Mouse (Mus musculus) layer of hippocampus, adult 8-10 months (tissue): ENCODE results near the gene Cryga. TPM values are rescaled to one million over a fixed set of nuclear protein-coding genes. Genes with fewer than 3 reads are reported as not detected.
A peak's percentile ranks its signal among the peaks of the same experiment; 100 is the strongest.

Source experiments
- DNase-seq, 2 experiments: peaks; one replicate each; pipeline ENCODE4 v3.0.0; 2022; ENCODE audit warnings: low spot score in 2 of 2
- total RNA-seq, 4 experiments: library from RNA; stranded (reverse); gene quantifications; 2 replicates each; pipeline ENCODE4 v1.2.4; 2022

The Cryga gene
- 1 to 10 TPM in 3 of 4 experiments, not detected in 1; 1.4 to 2.0 (median 1.6) TPM for total RNA-seq

GRCm38 (mm10) chr1:65103273-65103672 lies at the start of gene Cryga:
Gene Cryga, minus strand, starts transcription at chr1:65103373.
- DNase-seq = no peak

DNA sequence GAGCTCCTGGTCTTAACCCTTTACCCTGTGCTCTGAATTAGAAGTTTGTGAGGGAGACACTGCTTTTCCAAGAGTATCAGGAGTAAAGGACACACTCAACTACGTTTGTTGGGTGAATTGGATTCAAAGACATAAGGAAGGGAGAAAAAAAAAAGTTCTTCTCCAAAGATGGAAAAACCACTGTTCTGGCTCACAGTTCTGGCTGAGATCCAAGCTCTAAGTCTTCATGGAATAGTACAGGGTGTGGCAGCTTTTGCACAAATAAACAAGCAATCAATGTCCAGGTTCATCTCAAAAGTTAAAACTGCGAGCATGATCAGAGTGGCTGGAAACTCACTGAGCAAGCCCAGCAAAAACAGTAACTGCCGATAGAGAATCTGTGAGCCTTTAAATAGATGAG lies 44.8 kb upstream of the Cryga start:
- no peak for DNase-seq

DNA sequence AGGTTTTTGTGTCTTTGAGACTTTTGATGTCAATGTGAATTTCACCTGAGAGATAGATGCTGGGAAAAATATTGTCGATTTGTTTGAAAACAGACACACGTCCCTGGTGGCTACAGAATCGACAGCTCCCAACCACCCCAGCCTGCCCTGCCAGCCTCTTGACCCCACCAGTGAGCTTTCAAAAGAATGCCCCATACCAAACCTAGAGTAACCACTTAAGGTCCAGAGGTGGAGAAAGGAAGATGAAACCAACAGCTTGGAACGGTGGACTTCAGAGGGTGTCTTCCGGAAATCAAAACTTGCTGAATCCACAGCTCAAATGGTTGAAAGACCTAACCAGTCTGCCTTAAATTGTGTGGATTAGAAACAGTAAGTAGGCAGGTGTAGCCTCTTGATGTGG lies 44.2 kb upstream of the Cryga start:
- DNase-seq = no peak

DNA sequence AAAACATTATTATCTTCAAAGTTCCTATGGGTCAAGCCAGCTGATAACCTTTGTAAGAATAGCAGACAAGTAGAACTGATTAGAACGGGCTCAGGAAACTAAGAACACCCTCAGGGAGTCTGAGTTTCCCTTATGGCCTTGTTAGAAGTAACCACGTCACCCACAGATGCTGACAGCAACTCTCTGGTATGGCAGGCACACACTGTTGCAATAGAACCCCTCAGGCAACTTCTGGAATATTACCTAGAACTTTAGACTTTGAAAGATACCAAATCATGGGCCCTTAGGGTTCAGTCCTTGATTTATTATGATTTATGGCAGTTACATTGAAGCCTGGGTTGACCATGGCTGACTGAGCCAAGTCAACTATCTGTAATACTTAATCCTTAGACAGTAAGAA lies 43.4 kb upstream of the Cryga start:
- no peak for DNase-seq

- no peak for DNase-seq
These were observed 41.6 kb upstream of the Cryga start for GRCm38 (mm10) chr1:65144783-65145182.

GRCm38 (mm10) chr1:65137560-65137959 lies 34.4 kb upstream of the Cryga start:
- no peak for DNase-seq

DNA sequence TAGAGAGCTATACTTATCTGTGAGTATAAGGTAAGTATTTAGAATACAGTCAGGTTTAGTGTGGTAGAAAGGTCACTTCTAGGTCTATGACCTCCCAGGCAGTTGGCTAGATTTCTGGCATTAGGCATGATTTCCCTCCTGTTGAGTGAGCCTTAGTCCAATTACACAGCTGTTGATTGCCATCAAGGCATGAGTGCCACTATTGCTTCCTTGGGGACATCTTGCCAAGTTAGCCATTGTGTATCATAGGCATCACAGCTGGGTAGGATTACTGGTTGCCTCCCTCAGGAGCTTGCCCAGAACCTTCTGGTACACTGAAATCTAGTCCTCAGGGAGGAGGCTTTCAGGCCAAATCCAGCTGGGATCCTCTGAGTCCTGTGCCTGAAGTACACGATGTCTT lies 29.7 kb upstream of the Cryga start:
- DNase-seq = no peak

DNA sequence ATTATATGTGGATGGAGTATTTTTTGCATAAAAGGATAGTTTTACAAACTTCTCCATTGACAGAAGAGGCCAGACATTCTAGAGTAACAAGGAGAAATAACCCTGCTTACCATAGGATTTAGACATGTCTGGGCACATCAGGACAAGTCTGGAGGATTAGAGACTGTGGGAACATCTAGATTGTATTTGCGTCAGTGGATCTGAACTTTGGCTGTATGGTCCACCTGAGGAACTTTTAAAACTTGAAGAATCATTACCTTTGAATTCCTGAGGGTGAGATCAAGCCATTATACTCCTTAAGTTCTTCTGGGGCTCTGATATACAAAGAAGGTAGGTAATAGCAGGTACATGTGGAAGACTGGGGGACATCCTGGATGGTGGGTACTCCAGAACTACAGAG lies 28.5 kb upstream of the Cryga start:
- DNase-seq = no peak

DNA sequence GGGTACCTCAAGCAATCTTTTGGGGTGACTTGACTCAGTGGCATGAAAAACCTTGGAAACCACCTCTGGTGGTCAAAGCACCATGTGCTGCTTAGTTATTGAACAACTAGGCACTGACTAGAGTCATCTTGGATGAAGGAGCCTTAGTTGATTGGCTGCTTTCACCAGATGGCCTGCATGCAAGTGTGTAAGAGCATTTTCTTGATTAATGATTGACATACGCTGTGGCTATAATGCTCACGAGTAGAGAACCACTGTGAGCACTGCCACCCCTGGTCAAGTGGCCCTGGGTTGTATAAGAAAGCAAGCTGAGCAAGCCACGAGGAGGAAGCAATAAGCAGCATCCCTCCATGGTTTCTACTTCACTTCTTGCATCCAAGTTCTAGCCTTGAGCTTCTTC lies 27.1 kb upstream of the Cryga start:
- DNase-seq = no peak

DNA sequence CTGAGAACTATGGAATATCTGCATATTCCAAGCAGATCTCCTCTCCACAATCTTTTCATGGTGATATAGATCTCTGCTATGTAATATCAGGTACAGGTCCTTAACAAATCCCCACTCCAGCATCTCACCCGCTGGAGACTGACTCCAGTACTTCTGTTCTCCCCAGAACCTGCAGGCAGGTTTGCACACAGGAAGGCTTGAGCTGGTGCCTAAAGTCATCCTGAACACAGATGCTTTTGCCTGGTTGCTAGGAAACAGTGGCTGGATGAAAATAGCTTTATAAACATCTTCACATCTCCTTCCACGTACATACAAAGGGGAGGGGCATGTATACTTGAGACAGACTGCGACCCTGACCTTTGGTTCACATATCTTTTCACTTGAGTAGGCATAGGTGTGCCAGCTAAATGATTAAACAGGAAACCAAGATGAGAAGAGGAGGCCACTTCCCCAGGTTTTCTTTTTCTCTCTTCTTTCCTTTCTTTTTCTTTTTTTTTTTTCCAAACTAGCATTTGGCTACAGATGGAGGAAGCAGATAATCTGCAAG lies 26.5 kb upstream of the Cryga start:
- DNase-seq = peak in 1 of 2 experiments; percentile 21

DNA sequence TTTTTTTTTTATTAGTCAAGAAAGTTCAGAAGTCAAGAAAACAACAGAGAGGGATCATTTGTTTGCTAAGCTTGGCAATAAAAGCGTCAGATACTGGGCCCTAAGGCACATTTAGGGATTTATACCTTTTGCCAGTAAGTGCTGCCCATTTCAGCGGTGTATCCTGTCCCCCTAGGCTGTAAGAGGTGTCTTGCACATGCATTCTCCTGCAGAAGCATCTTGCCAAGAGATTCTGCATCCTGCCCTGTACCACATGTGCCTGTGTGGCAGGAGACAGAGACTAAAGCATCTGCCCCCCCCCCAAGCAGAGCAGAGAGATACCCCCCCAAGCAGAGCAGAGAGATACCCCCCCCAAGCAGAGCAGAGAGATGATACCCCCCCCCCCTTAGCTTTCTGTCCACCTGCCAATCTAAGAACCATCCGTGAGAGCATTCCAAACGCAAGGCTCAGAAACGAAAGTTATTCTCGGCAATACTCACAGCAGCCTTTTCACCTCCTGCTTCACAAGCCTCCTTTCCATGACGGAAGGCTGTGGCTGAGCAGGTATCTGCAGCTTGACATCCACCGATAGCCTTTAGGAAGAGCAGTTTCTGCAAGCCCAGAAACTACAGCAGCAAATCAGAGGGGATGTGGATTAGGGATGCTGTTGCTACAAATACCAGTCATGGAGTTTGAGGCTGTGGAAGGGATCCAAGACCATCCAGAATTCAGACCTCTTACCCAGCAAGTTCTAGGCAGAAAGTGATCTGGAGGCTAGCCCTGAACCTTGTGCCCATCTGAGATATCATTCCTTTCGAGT lies 19.6 kb upstream of the Cryga start, which contains the start of gene D630023F18Rik:
Gene D630023F18Rik (minus strand): TSS at position 641 of the 799 bp plus-strand sequence.
- peak in 1 of 2 experiments; percentile 39 for DNase-seq

DNA sequence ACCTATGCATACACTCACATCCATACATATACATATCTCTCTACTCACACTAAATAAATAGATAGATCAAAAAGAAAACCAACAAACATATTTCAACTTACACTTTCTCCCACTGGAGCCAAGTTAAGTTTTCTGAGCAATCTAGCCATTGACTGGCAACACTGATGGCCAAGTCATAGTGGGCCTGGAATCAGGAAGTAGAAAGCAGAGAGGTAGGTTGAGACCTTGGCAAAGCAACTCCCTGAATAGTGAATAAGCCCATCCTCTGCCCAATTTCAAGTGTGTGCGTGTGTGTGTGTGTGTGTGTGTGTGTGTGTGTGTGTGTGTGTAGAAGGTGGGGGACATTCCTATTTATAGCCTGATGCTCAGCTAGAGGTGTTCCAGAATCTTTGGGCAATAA lies 16.3 kb upstream of the Cryga start, which contains the start of gene Gm28845:
Gene Gm28845 (minus strand): TSS at position 121 of the 400 bp plus-strand sequence.
- no peak for DNase-seq

DNA sequence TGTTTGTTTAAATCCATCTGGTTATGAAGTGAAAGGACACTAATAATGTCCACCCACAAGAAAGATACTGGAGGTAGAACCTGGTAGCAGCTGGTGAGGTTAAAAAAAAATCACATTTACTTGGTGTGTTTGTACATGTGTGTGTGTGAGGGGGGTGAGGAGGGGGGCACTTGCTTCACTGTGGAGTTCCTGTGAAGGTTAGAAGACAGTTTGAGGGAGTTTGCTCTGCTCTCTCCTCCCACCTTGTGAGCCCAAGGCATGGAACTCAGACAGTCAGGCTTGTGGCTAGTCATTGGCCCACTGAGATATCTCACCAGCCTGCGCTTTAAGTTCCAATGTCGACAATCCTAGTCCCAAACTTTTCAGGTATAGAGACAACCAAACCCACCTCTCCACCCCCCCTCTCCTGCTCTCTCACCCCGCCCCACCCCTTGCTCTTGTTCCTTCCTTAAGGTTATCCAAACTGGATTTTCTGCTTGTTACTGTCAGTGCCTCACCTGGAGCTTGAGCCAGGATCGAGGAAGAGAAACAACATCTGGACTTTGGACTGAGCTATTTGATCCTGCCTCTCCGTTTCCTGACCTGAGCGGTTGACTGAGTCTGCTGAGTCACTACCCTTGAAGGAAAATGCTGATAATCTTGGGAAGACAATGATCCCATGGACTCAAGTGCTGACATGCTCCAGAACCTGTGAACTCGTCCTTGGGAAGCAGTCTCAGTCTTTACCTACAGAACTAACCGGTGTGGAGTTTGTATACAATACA lies 15.2 kb upstream of the Cryga start:
- no peak for DNase-seq

DNA sequence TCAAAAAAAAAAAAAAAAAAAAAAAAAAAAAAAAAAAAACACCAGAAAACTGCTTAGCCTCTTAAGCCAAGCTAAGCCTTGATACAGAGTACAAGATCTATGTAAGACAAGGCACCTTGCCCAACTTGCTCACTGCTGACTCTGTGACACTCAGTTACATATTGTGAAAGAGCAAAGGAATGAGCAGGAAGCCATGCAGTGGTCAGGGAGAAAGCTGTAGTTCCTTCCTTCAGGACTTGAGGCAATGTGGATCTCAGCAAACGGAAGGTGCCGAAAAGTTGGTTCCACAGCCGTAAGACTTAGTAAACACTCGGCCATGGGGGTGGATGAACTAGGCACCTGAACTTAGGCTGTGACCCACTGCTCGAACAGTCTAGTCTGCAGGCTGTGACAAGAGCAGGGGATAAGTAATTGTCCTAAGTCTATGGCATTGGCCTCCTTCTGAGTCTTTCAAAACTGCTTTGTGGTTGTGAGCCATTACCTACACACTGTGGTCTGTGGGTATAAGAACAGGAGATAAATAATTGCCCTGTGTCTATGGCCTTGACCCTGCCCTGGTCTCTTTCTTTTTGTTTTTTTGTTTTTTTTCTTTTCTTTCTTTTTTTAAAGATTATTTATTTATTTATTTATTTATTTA lies 10.5 kb upstream of the Cryga start:
- DNase-seq = no peak

- DNase-seq = no peak
These were observed 9.6 kb upstream of the Cryga start for GRCm38 (mm10) chr1:65112807-65113196.

- peak; percentile 51 to 72 for DNase-seq
These were observed 9.0 kb upstream of the Cryga start for GRCm38 (mm10) chr1:65112031-65112806.

DNA sequence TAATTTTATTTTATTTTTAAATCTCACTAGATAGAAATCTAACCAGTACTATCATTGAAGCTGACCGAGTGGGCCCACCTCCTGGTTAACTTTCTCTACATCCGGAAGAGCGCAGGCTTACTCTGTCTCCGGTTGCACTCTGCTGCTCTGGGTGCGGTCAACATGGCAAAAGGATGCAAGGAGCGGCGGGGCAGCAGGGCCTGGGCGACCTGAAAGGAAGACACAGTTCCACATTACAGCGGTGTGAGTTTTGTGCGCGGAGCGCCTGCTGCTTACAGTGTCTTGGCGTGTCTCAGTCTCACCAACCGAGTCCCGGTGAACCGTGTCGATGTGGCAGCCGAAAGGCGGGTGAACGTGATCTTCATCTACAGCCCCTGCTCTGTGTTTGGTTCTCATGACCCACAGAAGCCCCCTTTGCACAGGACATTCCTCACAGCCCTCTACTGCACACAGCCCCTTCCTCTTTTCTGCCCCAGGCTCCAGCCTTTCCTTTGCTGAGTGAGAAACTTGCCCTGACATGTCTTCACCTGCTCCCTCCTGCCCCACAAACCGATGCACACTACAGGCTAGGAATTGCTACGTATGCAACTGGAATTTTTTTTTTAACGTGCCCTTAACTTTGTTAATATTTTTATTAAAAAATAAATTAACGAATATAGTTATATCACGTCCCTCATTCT lies 6.7 kb upstream of the Cryga start:
- no peak for DNase-seq

GRCm38 (mm10) chr1:65109196-65109595 lies 6.0 kb upstream of the Cryga start:
- no peak for DNase-seq

DNA sequence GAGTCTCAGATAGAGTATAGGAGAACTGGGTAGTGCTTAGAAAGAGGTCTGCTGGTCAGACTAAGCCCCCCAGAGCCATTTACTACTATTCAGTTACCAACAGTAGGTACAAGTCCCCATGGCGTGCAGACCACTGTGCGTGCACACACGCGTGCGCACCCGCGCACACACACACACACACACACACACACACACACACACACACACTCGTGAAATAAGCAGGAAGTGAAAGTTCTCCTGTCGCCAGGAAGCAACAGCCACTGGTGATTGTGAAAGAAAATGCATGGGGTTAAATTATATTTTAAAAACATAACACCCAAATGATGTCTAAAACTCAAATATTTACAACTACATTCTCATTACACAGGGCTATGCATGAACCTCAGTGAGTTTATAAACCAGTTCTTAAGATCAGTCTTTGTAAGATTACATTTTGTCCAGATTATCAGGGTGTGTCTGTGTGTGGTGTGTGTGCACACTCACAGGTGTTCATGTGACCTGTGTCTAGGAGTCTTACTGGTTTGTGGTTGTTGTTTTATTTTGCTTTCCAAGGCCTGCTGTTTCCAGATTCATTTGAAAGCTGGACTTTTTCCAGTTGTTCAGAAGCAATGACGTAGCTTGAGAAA lies 4.6 kb upstream of the Cryga start:
- DNase-seq = no peak

DNA sequence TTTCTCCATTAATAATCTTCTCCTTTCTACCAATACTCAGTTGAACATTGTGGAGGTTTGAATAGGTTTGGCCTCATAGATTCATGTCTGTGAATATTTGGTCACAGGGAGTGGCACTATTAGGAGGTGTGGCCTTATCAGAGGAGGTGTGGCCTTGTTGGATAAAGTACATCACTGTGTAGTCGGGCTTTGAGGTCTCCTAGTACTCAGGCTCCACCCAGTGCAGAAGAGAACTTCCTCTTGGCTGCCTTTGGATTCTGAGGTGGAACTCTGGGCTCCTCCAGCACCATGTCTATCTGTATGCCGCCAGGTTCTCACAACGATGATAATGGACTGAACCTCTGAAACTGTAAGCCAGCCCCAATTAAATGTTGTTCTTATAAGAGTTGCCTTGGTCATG lies 6.2 kb downstream of the Cryga start:
- DNase-seq = no peak
